ENCODE assay signal across 13 mouse cellular contexts in genomic region chr10:66433490-66433889, GRCm38 (mm10).
"Had no signal": no experiment of that assay in that cellular context is flagged by ENCODE, and none has a peak within 500 bp of the region (broad histone marks: within the 10 kb centered on the region; RNA-seq: fewer than 3 reads in every experiment).

No protein-coding gene starts in this region.

- DNase-seq: lung, adult 18-20 months; lung, embryonic 14.5 days; lung, postnatal 10 days; lung, postnatal 4 days; midbrain, embryonic 14.5 days; retina, postnatal 1 day; right cerebral cortex, adult 18-20 months; right cerebral cortex, postnatal 25 days; right cerebral cortex, postnatal 4 days; spleen, adult 18-20 months; thymus, postnatal 14 days; thymus, postnatal 36 days had no signal

- ATAC-seq: midbrain, embryonic 16.5 days had no signal
